12 mouse cellular contexts compared by ENCODE assay signal in genomic region chrX:140983206-140983960, GRCm38 (mm10). TPM values are rescaled to one million over a fixed set of nuclear protein-coding genes. Genes with fewer than 3 reads are reported as not detected.
A peak's percentile ranks its signal among the peaks of the same experiment; 100 is the strongest.
DNase-seq lines count a peak whose midpoint lies in the region; ATAC-seq and TF ChIP-seq lines count a peak whose summit lies in the region.
"Had no signal": no experiment of that assay in that cellular context is flagged by ENCODE, and none has a peak within 500 bp of the region (broad histone marks: within the 10 kb centered on the region; RNA-seq: fewer than 3 reads in every experiment).

No protein-coding gene starts in this region.

- POLR2A ChIA-PET in Patski (lab: Charles Lee) = no interaction called here

- TF ChIP-seq POLR2A in myocyte (IDR thresholded peaks at IDR 0.05; ENCODE audit: insufficient read length, low read depth) = no peak

- no peaks in the 10 kb centered on the region for H3K79me2 ChIP-seq in myocyte (ENCODE audit: control insufficient read depth, insufficient read depth)

- DNase-seq in liver = no peak
- DNase-seq in Patski (ENCODE audit: low read depth, low spot score) = no peak
- DNase-seq in kidney, adult 18-20 months = peak; percentile 40
- DNase-seq in cerebellum, adult 11 months = no peak
- DNase-seq in cerebellum, adult 9-10 months = no peak
- DNase-seq: layer of hippocampus, adult 9-11 months; right cerebral cortex, postnatal 14 days had no signal

- H3K9ac ChIP-seq in liver, embryonic 12.5 days = no peak overlapping the region
- H3K9ac ChIP-seq: hindbrain, embryonic 14.5 days; neural tube, embryonic 12.5 days had no signal

- no peak overlapping the region for H3K4me2 ChIP-seq in liver, embryonic 12.5 days
- peak overlapping the region; percentile 49 for H3K4me2 ChIP-seq in myocyte (ENCODE audit: low read depth)
- H3K4me2 ChIP-seq: hindbrain, embryonic 14.5 days; neural tube, embryonic 12.5 days had no signal

- 28% methylated on average over 6 of the region's 6 CpGs for WGBS in liver, embryonic 12.5 days (ENCODE audit: insufficient replicate concordance)

- no peak overlapping the region for H3K4me3 ChIP-seq in liver, embryonic 12.5 days
- no peak overlapping the region for H3K4me3 ChIP-seq in myocyte
- H3K4me3 ChIP-seq: megakaryocyte, embryonic 14.5 days; neural tube, embryonic 12.5 days had no signal

- CTCF ChIA-PET in Patski (lab: Charles Lee) = interaction anchor here (1.6 to 2.0 kb wide), 2 partner anchors 12 to 26 kb away, joined by 5 read pairs; partner anchors contain the start of genes Atg4a and Psmd10

- peaks cover 9% of the 10 kb centered on the region for H3K4me1 ChIP-seq in liver, embryonic 12.5 days
- H3K4me1 ChIP-seq: neural tube, embryonic 12.5 days had no signal

- ATAC-seq in liver, embryonic 12.5 days = 0 out of 2 replicates have a peak, but pooled peaks have one; percentile 21
- peak; percentile 49 for ATAC-seq in Patski

- no peaks in the 10 kb centered on the region; the same call in none of the 2 replicates for H3K27me3 ChIP-seq in liver, embryonic 12.5 days (replicated peaks)
- H3K27me3 ChIP-seq in Patski = peaks cover 2% of the 10 kb centered on the region
- no peaks in the 10 kb centered on the region for H3K27me3 ChIP-seq in myocyte (ENCODE audit: control insufficient read depth, insufficient read depth, insufficient read length)

- TF ChIP-seq CTCF in Patski (IDR thresholded peaks at IDR 0.05) = no peak

- no peaks in the 10 kb centered on the region for H3K36me3 ChIP-seq in liver, embryonic 12.5 days
- no peaks in the 10 kb centered on the region for H3K36me3 ChIP-seq in myocyte (ENCODE audit: control insufficient read depth, insufficient read depth)
- H3K36me3 ChIP-seq: neural tube, embryonic 12.5 days had no signal

- no peak overlapping the region for H3K27ac ChIP-seq in liver, embryonic 12.5 days
- H3K27ac ChIP-seq: hindbrain, embryonic 14.5 days; neural tube, embryonic 12.5 days had no signal

- no peak overlapping the region for H3ac ChIP-seq in myocyte (ENCODE audit: control insufficient read depth, insufficient read length)

- in situ Hi-C loops in Patski (cut with MboI; ENCODE audit: low pct_unique_long_range_greater_than_20kb) = no loop called here

- H3K9me3 ChIP-seq in liver, embryonic 12.5 days (replicated peaks) = no peaks in the 10 kb centered on the region
- H3K9me3 ChIP-seq: megakaryocyte, embryonic 14.5 days; neural tube, embryonic 12.5 days had no signal

TF ChIP-seq in myocyte, 11 proteins besides CTCF, POLR2A, EP300 and RAD21:
- TF ChIP-seq TCF3 (IDR thresholded peaks at IDR 0.05; ENCODE audit: insufficient read length, low read depth) (no peak), POLR2AphosphoS2 (IDR thresholded peaks at IDR 0.05; ENCODE audit: insufficient read length, low read depth) (no peak), REST (IDR thresholded peaks at IDR 0.05; ENCODE audit: insufficient read depth, insufficient read length) (no peak), USF1 (IDR thresholded peaks at IDR 0.05; ENCODE audit: low read depth) (no peak), E2F4 (IDR thresholded peaks at IDR 0.05; ENCODE audit: insufficient read depth) (no peak), MAX (IDR thresholded peaks at IDR 0.05; ENCODE audit: low read depth) (no peak), CEBPB (IDR thresholded peaks at IDR 0.05; ENCODE audit: insufficient read depth, poor library complexity, severe bottlenecking) (no peak), SRF (IDR thresholded peaks at IDR 0.05; ENCODE audit: control insufficient read depth, insufficient read length, low read depth) (no peak), MYOG (IDR thresholded peaks at IDR 0.05; ENCODE audit: control insufficient read depth in 1 of 3, insufficient read depth in 1 of 3, insufficient read length in 2 of 3, low read depth in 2 of 3) (no peak), MYOD1 (IDR thresholded peaks at IDR 0.05; ENCODE audit: control insufficient read depth in 1 of 3, insufficient read length in 2 of 3, low read depth in 2 of 3) (no peak), TCF12 (IDR thresholded peaks at IDR 0.05; ENCODE audit: insufficient read depth, poor library complexity, severe bottlenecking) (no peak)
TF ChIP-seq in myocyte: peak in this region for 0.

RNA-seq across cellular contexts. Expression of gene Atg4a, which starts 26.7 kb away (rescaled TPM):
- polyA plus RNA-seq in liver, embryonic 12.5 days (2016; fragmentation: Nextera tagmentation; extraction: Ambion mirVana) = 21.0 TPM in 2 replicates
- polyA plus RNA-seq in Patski (2021) (18.3 TPM), myocyte (2012; fragmentation: generic; extraction: Trizol) (8.5 TPM)

RNA-seq across cellular contexts. Expression of gene Psmd10, which starts 26.9 kb away (rescaled TPM):
- polyA plus RNA-seq in liver, embryonic 12.5 days (2016; fragmentation: Nextera tagmentation; extraction: Ambion mirVana) = 41.6 and 43.8 TPM in 2 replicates
- polyA plus RNA-seq in Patski (2021) = 77.6 TPM
- 27.0 TPM for polyA plus RNA-seq in myocyte (2012; fragmentation: generic; extraction: Trizol)
